In genomic region chr6:5332560-5333150, GRCm38 (mm10) we compare ENCODE assay signal across 23 mouse cellular contexts. TPM values are rescaled to one million over a fixed set of nuclear protein-coding genes. Genes with fewer than 3 reads are reported as not detected.
DNase-seq lines count a peak whose midpoint lies in the region.
"Had no signal": no experiment of that assay in that cellular context is flagged by ENCODE, and none has a peak within 500 bp of the region (broad histone marks: within the 10 kb centered on the region; RNA-seq: fewer than 3 reads in every experiment).

No protein-coding gene starts in this region.

- H3K36me3 ChIP-seq in limb, embryonic 10.5 days, result no peaks in the 10 kb centered on the region
- H3K36me3 ChIP-seq: embryonic facial prominence, embryonic 13.5 days; forebrain, embryonic 15.5 days; heart, embryonic 15.5 days; limb, embryonic 12.5 days; liver, embryonic 12.5 days; midbrain, embryonic 10.5 days had no signal

- H3K4me1 ChIP-seq in limb, embryonic 10.5 days, result no peaks in the 10 kb centered on the region
- H3K4me1 ChIP-seq: embryonic facial prominence, embryonic 13.5 days; forebrain, embryonic 15.5 days; heart, embryonic 15.5 days; limb, embryonic 12.5 days; liver, embryonic 12.5 days had no signal

- no peaks in the 10 kb centered on the region for H3K27me3 ChIP-seq in limb, embryonic 10.5 days (ENCODE audit: low read depth, poor library complexity, severe bottlenecking)
- H3K27me3 ChIP-seq: CH12.LX; embryonic facial prominence, embryonic 13.5 days; forebrain, embryonic 15.5 days; heart, embryonic 15.5 days; limb, embryonic 12.5 days; liver, embryonic 12.5 days had no signal

- H3K27ac ChIP-seq in limb, embryonic 10.5 days, result no peak overlapping the region
- H3K27ac ChIP-seq: embryonic facial prominence, embryonic 13.5 days; forebrain, embryonic 15.5 days; heart, embryonic 15.5 days; kidney, postnatal 0 days; limb, embryonic 12.5 days; liver, embryonic 12.5 days; macrophage; midbrain, embryonic 10.5 days had no signal

- no peak overlapping the region for H3K4me3 ChIP-seq in limb, embryonic 10.5 days
- H3K4me3 ChIP-seq: embryonic facial prominence, embryonic 13.5 days; forebrain, embryonic 15.5 days; heart, embryonic 15.5 days; limb, embryonic 12.5 days; liver, embryonic 12.5 days; midbrain, embryonic 10.5 days had no signal

- DNase-seq in heart, adult 11 months, result peak; percentile 70
- no peak for DNase-seq in heart, postnatal 10 days
- DNase-seq in left cerebral cortex, postnatal 14 days (ENCODE audit: low spot score in 2 of 2), result peak; percentile 14 to 40
- no peak for DNase-seq in left cerebral cortex, postnatal 4 days
- DNase-seq in left cerebral cortex, postnatal 25 days (ENCODE audit: low spot score in 2 of 2), result peak; percentile 16 to 78
- peak; percentile 81 for DNase-seq in telencephalon, adult 2 months (ENCODE audit: low read depth, low spot score)
- no peak for DNase-seq in limb, embryonic 10.5 days (ENCODE audit: low spot score)
- DNase-seq in ovary, adult 18-20 months (ENCODE audit: low spot score), result no peak
- DNase-seq: adrenal gland, postnatal 10 days; cerebellum, adult 9-11 months; gastrocnemius, postnatal 10 days; kidney, adult 11 months; lung, embryonic 14.5 days had no signal

- WGBS in limb, embryonic 10.5 days, result 76% methylated on average over 3 of the region's 3 CpGs

- intact Hi-C loops in heart, postnatal 10 days (cut with DNase I), result no loop called here
- intact Hi-C loops in left cerebral cortex, postnatal 14 days (cut with DNase I), result no loop called here
- intact Hi-C loops in left cerebral cortex, postnatal 4 days (cut with DNase I), result no loop called here
- intact Hi-C loops in left cerebral cortex, postnatal 25 days (cut with DNase I), result no loop called here

- H3K9me3 ChIP-seq in limb, embryonic 10.5 days (replicated peaks), result no peaks in the 10 kb centered on the region
- H3K9me3 ChIP-seq: forebrain, embryonic 15.5 days; heart, embryonic 15.5 days; liver, embryonic 12.5 days; midbrain, embryonic 10.5 days had no signal

RNA-seq across cellular contexts. Expression of gene Pon2, which starts 34.4 kb away (rescaled TPM):
- 10 to 100 TPM; 26.7 to 27.3 TPM for total RNA-seq in heart, postnatal 10 days (2021)
- total RNA-seq in left cerebral cortex, postnatal 14 days (2021), result 10 to 100 TPM; 26.7 to 29.3 TPM
- 10 to 100 TPM in 1 of 2 experiments, 1 to 10 TPM in 1; 9.3 to 11.9 TPM for total RNA-seq in left cerebral cortex, postnatal 4 days (2021)
- 10 to 100 TPM; 24.5 to 25.4 TPM for total RNA-seq in left cerebral cortex, postnatal 25 days (2021)
- polyA plus RNA-seq in limb, embryonic 10.5 days (2016; fragmentation: Nextera tagmentation; extraction: Ambion mirVana), result 18.9 and 20.1 TPM in 2 replicates

RNA-seq across cellular contexts. Expression of gene Asb4, which starts 50.5 kb away (rescaled TPM):
- 10 to 100 TPM in 1 of 2 experiments, 1 to 10 TPM in 1; 6.5 to 11.9 TPM for total RNA-seq in heart, postnatal 10 days (2021)
- total RNA-seq in left cerebral cortex, postnatal 14 days (2021), result under 1 TPM; 0.66 to 0.79 TPM
- total RNA-seq in left cerebral cortex, postnatal 4 days (2021), result 1 to 10 TPM; 1.9 to 2.6 TPM
- total RNA-seq in left cerebral cortex, postnatal 25 days (2021), result 1 to 10 TPM in 1 of 2 experiments, under 1 TPM in 1; 0.55 to 1.0 TPM
- polyA plus RNA-seq in limb, embryonic 10.5 days (2016; fragmentation: Nextera tagmentation; extraction: Ambion mirVana), result 371 and 448 TPM in 2 replicates
- total RNA-seq: neutrophil, adult 5-6 weeks had no signal

Comparison
In these comparisons a context has a peak if more than half of its experiments do, and no peak if none do; other contexts are left out.
1. DNase-seq: peak in heart, adult 11 months (single experiment), left cerebral cortex, postnatal 14 days (2 of 2), left cerebral cortex, postnatal 25 days (2 of 2) and telencephalon, adult 2 months (single experiment); none in heart, postnatal 10 days (0 of 2), left cerebral cortex, postnatal 4 days (single experiment), limb, embryonic 10.5 days (single experiment) and ovary, adult 18-20 months (single experiment).